ENCODE assay signal across 16 mouse cellular contexts in the genomic region with DNA sequence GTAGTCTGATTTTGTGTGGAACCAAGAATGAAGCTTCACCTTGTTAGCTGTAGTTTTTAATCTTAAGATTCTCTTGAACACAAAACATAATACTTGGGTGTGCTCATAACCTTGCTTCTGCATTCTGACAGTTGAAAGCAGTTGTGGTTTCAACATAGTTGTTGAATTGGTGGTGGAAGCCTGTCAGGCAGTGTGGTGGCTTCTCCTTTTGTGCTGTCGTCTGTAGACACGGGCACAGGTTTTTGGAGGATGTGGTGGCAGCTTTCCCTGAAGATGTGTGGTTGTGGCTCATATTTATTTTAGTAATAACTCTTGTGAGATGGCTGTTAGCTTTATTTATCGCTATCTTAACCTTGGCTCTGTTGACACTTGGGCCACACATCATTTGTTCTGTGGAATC.
A peak's percentile ranks its signal among the peaks of the same experiment; 100 is the strongest.
DNase-seq lines count a peak whose midpoint lies in the region; ATAC-seq and TF ChIP-seq lines count a peak whose summit lies in the region.
"Had no signal": no experiment of that assay in that cellular context is flagged by ENCODE, and none has a peak within 500 bp of the region (broad histone marks: within the 10 kb centered on the region; RNA-seq: fewer than 3 reads in every experiment).

No protein-coding gene starts in this region.

- intact Hi-C loops in heart, postnatal 10 days (cut with DNase I) = loop anchor here (10.0 kb wide), 1 partner anchor 193 kb away; no protein-coding TSS in a partner anchor

- no peak overlapping the region for H3K4me3 ChIP-seq in heart, postnatal 0 days (ENCODE audit: low read depth, low read length)
- H3K4me3 ChIP-seq in kidney, adult 2 months (ENCODE audit: insufficient read depth, low read depth, low read length) = no peak overlapping the region
- no peak overlapping the region for H3K4me3 ChIP-seq in kidney, embryonic 14.5 days (ENCODE audit: low read length)
- H3K4me3 ChIP-seq: embryonic facial prominence, embryonic 13.5 days; hindbrain, embryonic 15.5 days had no signal

- DNase-seq in heart, postnatal 0 days (ENCODE audit: low spot score) = no peak
- DNase-seq in heart, adult 8-10 months (ENCODE audit: low spot score) = no peak
- DNase-seq in 416B (ENCODE audit: low read depth) = peak; percentile 95
- DNase-seq in naive thymus-derived CD4-positive, alpha-beta T cell, adult 2 months (ENCODE audit: low read depth) = peak; percentile 34
- DNase-seq in kidney, adult 2 months = no peak
- DNase-seq in heart, postnatal 10 days = no peak
- DNase-seq: adrenal gland, adult 2 months; cerebellum, adult 11-12 months; gastrocnemius, postnatal 36 days; kidney, postnatal 25 days; lung, postnatal 10 days had no signal

- TF ChIP-seq POLR2A in kidney, adult 2 months (IDR thresholded peaks at IDR 0.05; ENCODE audit: low read depth, low read length) = no peak

- peak overlapping the region; percentile 31; the same call in 1 of the 2 replicates for H3K27ac ChIP-seq in heart, postnatal 0 days (ENCODE audit: low read depth)
- no peak overlapping the region for H3K27ac ChIP-seq in kidney, adult 2 months (ENCODE audit: insufficient read depth, low read depth, low read length)
- H3K27ac ChIP-seq in kidney, embryonic 14.5 days (ENCODE audit: low read depth, low read length) = no peak overlapping the region
- H3K27ac ChIP-seq: embryonic facial prominence, embryonic 13.5 days; hindbrain, embryonic 15.5 days had no signal

- TF ChIP-seq EP300 in heart, postnatal 0 days (IDR thresholded peaks at IDR 0.05; ENCODE audit: low read depth) = no peak

- TF ChIP-seq CTCF in heart, postnatal 0 days (IDR thresholded peaks at IDR 0.05; ENCODE audit: low read depth) = no peak
- no peak for TF ChIP-seq CTCF in kidney, adult 2 months (conservative IDR thresholded peaks at IDR 0.05; ENCODE audit: insufficient read depth, insufficient read length, low read depth, low read length)

- H3K4me1 ChIP-seq in heart, postnatal 0 days (ENCODE audit: control insufficient read depth, insufficient read depth) = no peaks in the 10 kb centered on the region
- no peaks in the 10 kb centered on the region for H3K4me1 ChIP-seq in kidney, adult 2 months (ENCODE audit: control insufficient read depth, insufficient read depth, low read length)
- H3K4me1 ChIP-seq in kidney, embryonic 14.5 days (ENCODE audit: control insufficient read depth, insufficient read depth, low read length) = no peaks in the 10 kb centered on the region
- H3K4me1 ChIP-seq: embryonic facial prominence, embryonic 13.5 days; hindbrain, embryonic 15.5 days had no signal

- no peak for ATAC-seq in heart, postnatal 0 days (ENCODE audit: insufficient read depth, low read depth)
- ATAC-seq in common myeloid progenitor, adult 5-6 weeks (replicated peaks; ENCODE audit: low read depth, poor library complexity, severe bottlenecking) = peak; percentile 95
- ATAC-seq in kidney, embryonic 14.5 days (ENCODE audit: low FRiP score, low TSS enrichment) = no peak
- ATAC-seq: intestine, postnatal 0 days had no signal

- no peaks in the 10 kb centered on the region for H3K9me3 ChIP-seq in heart, postnatal 0 days (replicated peaks; ENCODE audit: control insufficient read depth, low read length)
- no peaks in the 10 kb centered on the region for H3K9me3 ChIP-seq in kidney, embryonic 14.5 days (ENCODE audit: control insufficient read depth, low read length)
- H3K9me3 ChIP-seq: embryonic facial prominence, embryonic 13.5 days; hindbrain, embryonic 15.5 days had no signal

- WGBS in heart, postnatal 0 days = 63% methylated on average over 3 of the region's 3 CpGs
- WGBS in kidney, adult 2 months = 51% methylated on average over 3 of the region's 3 CpGs
- 64% methylated on average over 3 of the region's 3 CpGs for WGBS in kidney, embryonic 14.5 days

- no peaks in the 10 kb centered on the region for H3K27me3 ChIP-seq in heart, postnatal 0 days (ENCODE audit: control insufficient read depth, insufficient read depth, low read length)
- no peaks in the 10 kb centered on the region for H3K27me3 ChIP-seq in kidney, adult 2 months (replicated peaks; ENCODE audit: control insufficient read depth, insufficient read depth, low read length)
- H3K27me3 ChIP-seq in kidney, embryonic 14.5 days (ENCODE audit: control insufficient read depth, insufficient read depth, low read length) = no peaks in the 10 kb centered on the region
- H3K27me3 ChIP-seq: embryonic facial prominence, embryonic 13.5 days; hindbrain, embryonic 15.5 days had no signal

- no peak overlapping the region for H3K9ac ChIP-seq in heart, postnatal 0 days (replicated peaks; ENCODE audit: low read depth, low read length)
- H3K9ac ChIP-seq in kidney, embryonic 14.5 days (ENCODE audit: low read depth, low read length) = no peak overlapping the region
- H3K9ac ChIP-seq: embryonic facial prominence, embryonic 13.5 days; hindbrain, embryonic 15.5 days had no signal

- H3K36me3 ChIP-seq in heart, postnatal 0 days (replicated peaks; ENCODE audit: control insufficient read depth, insufficient read depth, low read length) = peaks cover 50% of the 10 kb centered on the region
- peaks cover 7% of the 10 kb centered on the region for H3K36me3 ChIP-seq in kidney, adult 2 months (ENCODE audit: control insufficient read depth, insufficient read depth, low read length)
- H3K36me3 ChIP-seq in kidney, embryonic 14.5 days (ENCODE audit: control insufficient read depth, insufficient read depth, low read length) = peaks cover 37% of the 10 kb centered on the region

- no peak overlapping the region for H3K4me2 ChIP-seq in heart, postnatal 0 days (ENCODE audit: low read depth, low read length)
- H3K4me2 ChIP-seq in kidney, embryonic 14.5 days (replicated peaks; ENCODE audit: low read depth, low read length) = no peak overlapping the region
- H3K4me2 ChIP-seq: embryonic facial prominence, embryonic 13.5 days; hindbrain, embryonic 15.5 days had no signal

Comparison
In these comparisons a context has a peak if more than half of its experiments do, and no peak if none do; other contexts are left out.
1. DNase-seq: peak in 416B (single experiment) and naive thymus-derived CD4-positive, alpha-beta T cell, adult 2 months (single experiment); none in heart, postnatal 0 days (single experiment), heart, adult 8-10 months (single experiment), kidney, adult 2 months (single experiment) and heart, postnatal 10 days (0 of 2).